Mouse (Mus musculus) regulatory T cell (primary cell): ENCODE results near the gene Dcp1a.

Experiments used
- in situ Hi-C: fragments of 300-600 bp; cut with MboI, MseI; formaldehyde crosslinking; loops from one replicate; pipeline ENCODE4 v1.15.1; 2025; ENCODE audit warnings: high pct_unique_total_duplicates

Gene Dcp1a

DNA sequence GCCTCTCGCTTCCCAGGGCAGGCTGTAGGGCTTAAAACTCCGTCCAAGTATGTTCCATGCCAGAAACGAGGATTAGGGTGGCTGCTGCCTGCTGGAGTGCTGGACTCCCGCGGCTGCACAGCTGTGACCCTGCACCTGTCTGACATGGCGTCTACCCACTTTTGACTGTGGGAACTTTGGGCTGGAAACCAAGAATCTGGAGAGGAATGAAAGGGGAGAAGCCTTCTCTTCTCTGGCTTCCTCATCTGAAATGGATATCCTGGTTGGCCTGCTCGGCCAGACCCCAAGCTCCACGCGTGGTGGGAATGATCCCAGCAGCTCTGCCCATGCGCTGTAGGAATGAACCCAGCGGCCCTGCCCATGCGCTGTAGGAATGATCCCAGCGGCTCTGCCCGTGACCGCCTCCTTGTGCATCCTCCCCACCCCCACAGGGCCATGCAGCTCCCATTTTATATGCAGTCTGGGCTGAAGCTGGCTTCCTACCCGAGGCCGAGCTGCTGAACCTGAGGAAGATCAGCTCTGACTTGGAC, 80.1 kb downstream of the Dcp1a start:
- in situ Hi-C loops: no loop called here

DNA sequence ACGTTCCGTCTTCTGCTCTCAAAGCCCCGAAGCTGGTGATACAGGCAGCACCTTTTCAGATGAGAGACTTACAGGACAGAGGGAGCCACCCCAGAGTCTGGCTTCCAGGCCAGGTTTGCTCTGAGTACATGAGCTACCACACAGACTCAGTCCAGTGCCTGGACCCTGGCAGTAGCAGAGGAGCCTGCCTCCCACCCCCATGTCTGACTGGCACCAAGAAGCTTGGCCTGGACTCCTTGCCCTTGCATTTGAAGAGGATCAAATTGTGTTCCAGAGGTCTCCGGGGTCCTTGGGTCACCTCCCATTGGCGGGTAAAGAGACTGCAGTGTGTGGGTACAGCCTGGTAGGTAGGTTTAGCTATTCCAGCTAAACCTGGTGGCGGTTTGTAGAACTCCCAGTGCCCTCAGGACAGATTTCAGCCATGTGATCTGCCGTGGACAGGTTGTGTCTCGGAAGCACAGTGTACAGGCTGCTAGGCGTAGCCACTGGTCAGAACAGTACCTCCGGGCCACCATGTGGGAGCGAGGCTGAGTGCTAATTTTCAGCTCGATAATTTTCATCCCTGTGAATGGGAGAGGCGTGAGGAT, 81.6 kb downstream of the Dcp1a start:
- in situ Hi-C loops: no loop called here

GRCm38 (mm10) chr14:30561470-30562187, 82.3 kb downstream of the Dcp1a start:
- in situ Hi-C loops: no loop called here

GRCm38 (mm10) chr14:30562343-30562742, 83.0 kb downstream of the Dcp1a start:
- in situ Hi-C loops: no loop called here

DNA sequence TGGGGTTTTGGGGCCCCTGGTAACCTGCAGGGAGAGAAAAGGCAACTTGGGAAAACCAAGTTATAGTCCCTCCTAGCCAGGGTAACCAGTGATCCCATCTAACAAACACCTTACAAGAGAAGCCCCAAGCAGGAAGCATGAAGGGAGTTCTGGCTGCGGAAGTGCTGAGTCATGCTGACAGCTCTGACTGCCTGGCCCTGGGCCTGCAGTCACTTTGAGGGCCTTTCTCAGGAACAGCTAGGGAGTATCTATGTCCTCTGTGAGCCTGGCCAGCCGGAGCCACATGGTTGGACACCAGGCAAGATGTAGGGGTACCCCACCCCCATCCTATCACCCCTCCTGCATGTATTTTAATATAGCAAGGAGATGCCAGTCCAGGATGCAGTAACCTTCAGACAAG, 85.1 kb downstream of the Dcp1a start:
- in situ Hi-C loops: no loop called here

DNA sequence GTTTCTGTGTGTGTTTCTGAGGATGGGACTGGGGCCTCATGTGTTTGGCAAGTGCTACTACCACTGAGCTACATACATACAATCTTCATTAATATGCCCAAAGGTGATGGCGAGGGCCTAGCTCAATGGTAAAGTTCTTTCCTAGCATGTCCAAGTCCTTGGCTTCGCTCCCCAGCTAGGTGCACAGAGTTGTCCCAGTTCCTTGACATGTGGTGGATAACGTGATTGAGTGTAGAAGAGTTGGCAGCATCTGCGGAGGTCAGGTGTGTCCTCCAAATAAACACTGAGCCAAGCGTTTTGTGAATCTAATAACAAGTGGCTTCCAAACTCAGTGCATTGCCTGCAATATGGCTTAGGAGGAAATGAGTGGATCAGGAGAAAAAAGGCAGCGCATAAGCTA, 87.0 kb downstream of the Dcp1a start:
- in situ Hi-C loops: no loop called here

DNA sequence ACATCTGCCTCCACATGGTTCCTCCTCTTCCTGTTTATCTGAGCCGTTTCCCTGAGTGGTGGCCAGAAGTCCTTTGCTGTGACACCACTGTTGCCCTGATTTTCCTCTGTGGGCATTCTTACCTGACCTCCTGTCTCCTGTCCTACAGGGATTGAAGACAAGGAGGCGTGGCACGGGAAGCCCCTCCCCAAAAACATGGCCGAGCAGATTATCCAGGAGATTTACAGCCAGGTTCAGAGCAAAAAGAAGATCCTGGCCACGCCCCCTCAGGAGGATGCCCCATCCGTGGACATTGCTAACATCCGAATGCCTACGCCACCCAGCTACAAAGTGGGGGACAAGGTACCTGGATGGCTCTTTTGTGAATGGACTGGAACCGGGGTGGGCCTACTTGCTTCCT, 88.7 kb downstream of the Dcp1a start:
- in situ Hi-C loops: no loop called here

DNA sequence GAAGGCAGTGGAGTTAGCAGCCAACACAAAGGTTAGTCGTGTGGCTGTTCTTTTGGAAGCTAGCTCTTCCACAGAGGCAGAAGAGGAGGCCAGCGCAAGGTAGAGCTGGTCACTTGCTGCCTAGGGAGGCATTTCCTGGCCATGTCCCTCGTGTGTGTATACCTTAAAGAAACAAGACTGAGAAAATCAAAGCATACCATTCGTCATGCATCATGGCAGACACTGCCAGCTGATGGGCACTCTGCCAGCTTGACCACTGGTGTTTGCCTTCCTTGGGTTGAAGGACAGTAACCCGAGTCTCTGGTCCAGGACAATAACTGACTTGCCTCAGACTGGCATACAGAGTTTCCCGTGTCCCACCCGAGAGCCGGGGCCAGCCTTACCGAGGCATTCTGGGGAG, 91.0 kb downstream of the Dcp1a start:
- in situ Hi-C loops: no loop called here

- in situ Hi-C loops: no loop called here
These were observed 92.9 kb downstream of the Dcp1a start for GRCm38 (mm10) chr14:30572253-30572652.

- in situ Hi-C loops: no loop called here
These were observed 93.9 kb downstream of the Dcp1a start for GRCm38 (mm10) chr14:30573235-30573634.

DNA sequence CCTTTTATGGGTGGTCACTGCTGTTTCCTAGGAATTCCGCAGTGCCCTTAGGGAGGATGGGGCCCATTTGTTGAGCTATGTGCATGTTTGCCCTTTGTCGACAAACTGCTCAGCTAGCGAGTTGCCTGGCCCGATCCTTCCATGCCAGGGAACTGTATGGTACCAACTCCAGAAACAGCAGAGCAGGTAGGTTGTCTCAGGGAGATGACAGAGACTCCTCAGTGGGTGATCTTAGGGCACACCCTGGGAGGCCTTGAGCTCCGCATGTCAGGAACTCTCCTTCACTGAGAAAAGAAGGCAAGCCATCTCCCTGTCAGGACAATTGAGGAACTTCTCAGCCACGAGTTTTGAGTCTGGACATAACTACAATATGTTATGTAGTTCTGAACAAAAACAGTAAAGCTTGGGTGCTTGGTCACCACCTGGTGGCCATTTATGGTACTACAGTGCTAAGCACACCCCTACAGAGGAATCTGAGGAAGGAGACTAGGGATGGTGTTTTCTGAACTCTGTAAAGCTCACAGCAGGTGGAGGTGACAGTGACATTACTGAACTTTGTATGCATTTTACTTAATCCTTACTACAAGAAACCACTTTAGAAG, 94.7 kb downstream of the Dcp1a start:
- in situ Hi-C loops: no loop called here

- in situ Hi-C loops: no loop called here
These were observed 96.5 kb downstream of the Dcp1a start for GRCm38 (mm10) chr14:30575791-30576190.

- in situ Hi-C loops: no loop called here
These were observed 96.9 kb downstream of the Dcp1a start for GRCm38 (mm10) chr14:30576260-30576659.
